22 mouse cellular contexts compared by ENCODE assay signal in the genomic region with DNA sequence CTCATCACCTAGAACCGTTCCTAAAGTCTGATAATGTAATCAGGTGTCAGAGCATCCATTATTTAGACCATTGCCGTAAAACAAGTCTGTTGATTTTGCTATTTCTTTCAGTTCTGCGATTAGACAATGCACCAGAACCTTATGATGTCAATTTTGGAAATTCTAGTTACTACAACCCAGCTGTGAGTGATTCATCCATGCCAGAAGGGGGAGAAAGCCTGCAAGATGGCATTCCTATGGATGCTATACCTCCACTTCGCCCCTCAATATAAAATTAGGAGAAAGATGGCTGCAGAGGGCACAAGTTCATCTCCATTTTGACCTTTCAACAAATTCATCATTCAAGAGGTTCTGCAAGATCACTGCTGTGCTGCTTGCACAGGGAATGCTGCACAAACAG. TPM values are rescaled to one million over a fixed set of nuclear protein-coding genes. Genes with fewer than 3 reads are reported as not detected.
DNase-seq lines count a peak whose midpoint lies in the region; TF ChIP-seq lines count a peak whose summit lies in the region.
"Had no signal": no experiment of that assay in that cellular context is flagged by ENCODE, and none has a peak within 500 bp of the region (broad histone marks: within the 10 kb centered on the region; RNA-seq: fewer than 3 reads in every experiment).

No protein-coding gene starts in this region.

- H3K27ac ChIP-seq in left cerebral cortex, adult 2 months: peak overlapping the region; percentile 68
- H3K27ac ChIP-seq: embryonic facial prominence, embryonic 13.5 days; forebrain, embryonic 12.5 days; gastrocnemius, adult 2 months; hindbrain, embryonic 10.5 days; hindbrain, embryonic 14.5 days had no signal

- no peak for TF ChIP-seq CTCF in left cerebral cortex, adult 2 months (IDR thresholded peaks at IDR 0.05)

- no peak overlapping the region for H3K4me3 ChIP-seq in left cerebral cortex, adult 2 months
- H3K4me3 ChIP-seq: embryonic facial prominence, embryonic 13.5 days; forebrain, embryonic 12.5 days; gastrocnemius, adult 2 months; heart, embryonic 12.5 days; hindbrain, embryonic 10.5 days had no signal

- peak; percentile 6 for DNase-seq in embryo, embryonic 10.5 days (ENCODE audit: low spot score)
- no peak for DNase-seq in embryo, embryonic 9.5 days (ENCODE audit: extremely low spot score)
- DNase-seq in left cerebral cortex, adult 2 months (ENCODE audit: extremely low spot score in 1 of 2, low spot score in 2 of 2): no peak
- DNase-seq in left cerebral cortex, postnatal 10 days (ENCODE audit: extremely low spot score in 1 of 2, low spot score in 2 of 2): no peak
- DNase-seq in right cerebral cortex, postnatal 25 days: peak; percentile 15
- no peak for DNase-seq in right cerebral cortex, postnatal 36 days (ENCODE audit: low spot score in 2 of 2)
- no peak for DNase-seq in ovary, postnatal 36 days (ENCODE audit: low spot score)
- DNase-seq: adrenal gland, postnatal 10 days; cerebellum, adult 11-12 months; cerebellum, adult 9-10 months; cerebellum, postnatal 25 days; gastrocnemius, adult 2 months; gastrocnemius, postnatal 25 days had no signal

- intact Hi-C loops in left cerebral cortex, adult 2 months (cut with DNase I): no loop called here
- intact Hi-C loops in left cerebral cortex, postnatal 10 days (cut with DNase I): no loop called here

RNA-seq across cellular contexts. Expression of a gene that starts 16.1 kb away (rescaled TPM):
- under 1 TPM; 0.11 to 0.12 TPM for total RNA-seq in left cerebral cortex, adult 2 months (2021)
- total RNA-seq in left cerebral cortex, postnatal 10 days (2021): under 1 TPM; 0.24 to 0.43 TPM
- total RNA-seq: adrenal gland, postnatal 10 days; gastrocnemius, postnatal 25 days; granulocyte monocyte progenitor cell, adult 5-6 weeks; heart, adult 8-10 months; heart, postnatal 25 days; MEL had no signal

Comparison
In these comparisons a context has a peak if more than half of its experiments do, and no peak if none do; other contexts are left out.
1. DNase-seq: peak in embryo, embryonic 10.5 days (single experiment) and right cerebral cortex, postnatal 25 days (single experiment); none in embryo, embryonic 9.5 days (single experiment), left cerebral cortex, adult 2 months (0 of 2), left cerebral cortex, postnatal 10 days (0 of 2), right cerebral cortex, postnatal 36 days (0 of 2) and ovary, postnatal 36 days (single experiment).